Mouse (Mus musculus): ENCODE data around the gene Rbfox3. TPM values are rescaled to one million over a fixed set of nuclear protein-coding genes. Genes with fewer than 3 reads are reported as not detected.

Rbfox3 gene
- polyA plus RNA-seq, 1 experiment, result not detected

- no peaks in the 10 kb centered on the region for H3K4me1 ChIP-seq (ENCODE audit: control insufficient read depth, insufficient read depth, low read length)
- no peak overlapping the region for H3K27ac ChIP-seq (ENCODE audit: insufficient read depth, low read depth, low read length)
- TF ChIP-seq POLR2A (IDR thresholded peaks at IDR 0.05; ENCODE audit: borderline replicate concordance, low read depth, low read length) (no peak), CTCF (IDR thresholded peaks at IDR 0.05; ENCODE audit: low read depth, low read length) (no peak)
- H3K4me3 ChIP-seq (ENCODE audit: insufficient read depth, low read length), result no peak overlapping the region
These were observed 331.8 kb downstream of the Rbfox3 start for GRCm38 (mm10) chr11:118579622-118580021.

- TF ChIP-seq CTCF (IDR thresholded peaks at IDR 0.05; ENCODE audit: low read depth, low read length) (no peak), POLR2A (IDR thresholded peaks at IDR 0.05; ENCODE audit: borderline replicate concordance, low read depth, low read length) (no peak)
- H3K27ac ChIP-seq (ENCODE audit: insufficient read depth, low read depth, low read length), result no peak overlapping the region
- no peaks in the 10 kb centered on the region for H3K4me1 ChIP-seq (ENCODE audit: control insufficient read depth, insufficient read depth, low read length)
- no peak overlapping the region for H3K4me3 ChIP-seq (ENCODE audit: insufficient read depth, low read length)
These were observed 334.1 kb downstream of the Rbfox3 start for GRCm38 (mm10) chr11:118577271-118577670.

- no peak for TF ChIP-seq CTCF (IDR thresholded peaks at IDR 0.05; ENCODE audit: low read depth, low read length)
- no peak for TF ChIP-seq POLR2A (IDR thresholded peaks at IDR 0.05; ENCODE audit: borderline replicate concordance, low read depth, low read length)
- Histone ChIP-seq H3K4me1 (ENCODE audit: control insufficient read depth, insufficient read depth, low read length) (no peaks in the 10 kb centered on the region), H3K4me3 (ENCODE audit: insufficient read depth, low read length) (no peak overlapping the region), H3K27ac (ENCODE audit: insufficient read depth, low read depth, low read length) (no peak overlapping the region)
These were observed 334.8 kb downstream of the Rbfox3 start for GRCm38 (mm10) chr11:118576611-118577010.

DNA sequence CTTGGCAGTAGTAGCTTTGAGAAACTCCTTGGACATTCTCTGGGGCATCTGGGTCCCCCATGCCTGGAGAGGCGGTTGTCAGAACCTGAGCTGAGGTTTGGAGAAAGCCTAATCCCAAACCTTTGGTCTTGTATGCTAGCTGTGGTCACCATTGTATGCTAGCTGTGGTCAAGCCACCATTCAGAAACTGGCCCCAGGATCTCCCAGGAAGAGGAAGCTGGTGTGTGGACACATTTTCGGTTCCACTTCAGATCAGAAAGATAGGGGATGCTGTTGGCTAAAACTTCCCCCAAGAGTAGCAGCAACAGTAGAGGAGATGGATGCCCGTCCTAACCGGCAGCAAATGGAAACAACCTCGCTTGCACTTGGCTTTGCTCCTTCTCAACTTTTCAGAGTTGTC is 337.0 kb downstream of the Rbfox3 start:
- TF ChIP-seq POLR2A (IDR thresholded peaks at IDR 0.05; ENCODE audit: borderline replicate concordance, low read depth, low read length), result no peak
- TF ChIP-seq CTCF (IDR thresholded peaks at IDR 0.05; ENCODE audit: low read depth, low read length), result no peak
- Histone ChIP-seq H3K4me3 (ENCODE audit: insufficient read depth, low read length) (no peak overlapping the region), H3K4me1 (ENCODE audit: control insufficient read depth, insufficient read depth, low read length) (no peaks in the 10 kb centered on the region), H3K27ac (ENCODE audit: insufficient read depth, low read depth, low read length) (no peak overlapping the region)

- Histone ChIP-seq H3K4me1 (ENCODE audit: control insufficient read depth, insufficient read depth, low read length) (no peaks in the 10 kb centered on the region), H3K4me3 (ENCODE audit: insufficient read depth, low read length) (no peak overlapping the region), H3K27ac (ENCODE audit: insufficient read depth, low read depth, low read length) (no peak overlapping the region)
- TF ChIP-seq POLR2A (IDR thresholded peaks at IDR 0.05; ENCODE audit: borderline replicate concordance, low read depth, low read length) (no peak), CTCF (IDR thresholded peaks at IDR 0.05; ENCODE audit: low read depth, low read length) (peak; percentile 71)
These were observed 337.8 kb downstream of the Rbfox3 start for GRCm38 (mm10) chr11:118573569-118573968.

GRCm38 (mm10) chr11:118573000-118573399 is 338.4 kb downstream of the Rbfox3 start:
- Histone ChIP-seq H3K4me3 (ENCODE audit: insufficient read depth, low read length) (no peak overlapping the region), H3K4me1 (ENCODE audit: control insufficient read depth, insufficient read depth, low read length) (no peaks in the 10 kb centered on the region), H3K27ac (ENCODE audit: insufficient read depth, low read depth, low read length) (no peak overlapping the region)
- TF ChIP-seq CTCF (IDR thresholded peaks at IDR 0.05; ENCODE audit: low read depth, low read length) (no peak), POLR2A (IDR thresholded peaks at IDR 0.05; ENCODE audit: borderline replicate concordance, low read depth, low read length) (no peak)

- TF ChIP-seq CTCF (IDR thresholded peaks at IDR 0.05; ENCODE audit: low read depth, low read length), result no peak
- TF ChIP-seq POLR2A (IDR thresholded peaks at IDR 0.05; ENCODE audit: borderline replicate concordance, low read depth, low read length), result no peak
- Histone ChIP-seq H3K4me3 (ENCODE audit: insufficient read depth, low read length) (no peak overlapping the region), H3K4me1 (ENCODE audit: control insufficient read depth, insufficient read depth, low read length) (no peaks in the 10 kb centered on the region), H3K27ac (ENCODE audit: insufficient read depth, low read depth, low read length) (no peak overlapping the region)
These were observed 341.2 kb downstream of the Rbfox3 start for GRCm38 (mm10) chr11:118570164-118570563.

DNA sequence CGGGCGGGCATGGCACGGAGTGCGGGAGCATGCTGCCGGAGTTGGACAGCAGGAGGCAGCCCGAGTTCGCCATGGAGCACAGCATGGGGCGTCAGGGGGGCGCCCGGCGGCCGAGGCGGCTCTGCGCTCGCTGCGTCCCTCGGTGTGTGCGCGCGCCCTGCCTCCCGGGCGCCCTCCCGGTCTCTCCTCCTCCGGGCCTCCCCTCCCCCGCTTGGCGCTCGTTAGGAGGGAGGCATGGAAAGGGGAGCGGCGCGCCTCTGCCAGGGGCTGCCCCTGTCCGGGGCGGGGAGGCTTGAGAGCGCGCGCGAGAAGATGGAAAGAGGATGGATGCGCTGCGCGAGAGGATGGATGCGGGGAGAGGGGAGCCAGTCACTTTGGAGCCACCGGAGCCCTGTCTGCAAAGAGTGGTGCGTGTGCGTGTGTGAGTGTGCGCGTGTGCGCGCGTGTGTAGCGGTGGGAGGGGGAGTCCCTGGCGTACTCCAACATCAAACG is 341.8 kb downstream of the Rbfox3 start:
- no peak for TF ChIP-seq CTCF (IDR thresholded peaks at IDR 0.05; ENCODE audit: low read depth, low read length)
- TF ChIP-seq POLR2A (IDR thresholded peaks at IDR 0.05; ENCODE audit: borderline replicate concordance, low read depth, low read length), result no peak
- H3K4me3 ChIP-seq (ENCODE audit: insufficient read depth, low read length), result no peak overlapping the region
- H3K27ac ChIP-seq (ENCODE audit: insufficient read depth, low read depth, low read length), result no peak overlapping the region
- no peaks in the 10 kb centered on the region for H3K4me1 ChIP-seq (ENCODE audit: control insufficient read depth, insufficient read depth, low read length)

- TF ChIP-seq POLR2A (IDR thresholded peaks at IDR 0.05; ENCODE audit: borderline replicate concordance, low read depth, low read length) (no peak), CTCF (IDR thresholded peaks at IDR 0.05; ENCODE audit: low read depth, low read length) (no peak)
- H3K4me3 ChIP-seq (ENCODE audit: insufficient read depth, low read length), result no peak overlapping the region
- no peaks in the 10 kb centered on the region for H3K4me1 ChIP-seq (ENCODE audit: control insufficient read depth, insufficient read depth, low read length)
- H3K27ac ChIP-seq (ENCODE audit: insufficient read depth, low read depth, low read length), result no peak overlapping the region
These were observed 347.5 kb downstream of the Rbfox3 start for GRCm38 (mm10) chr11:118563877-118564276.

DNA sequence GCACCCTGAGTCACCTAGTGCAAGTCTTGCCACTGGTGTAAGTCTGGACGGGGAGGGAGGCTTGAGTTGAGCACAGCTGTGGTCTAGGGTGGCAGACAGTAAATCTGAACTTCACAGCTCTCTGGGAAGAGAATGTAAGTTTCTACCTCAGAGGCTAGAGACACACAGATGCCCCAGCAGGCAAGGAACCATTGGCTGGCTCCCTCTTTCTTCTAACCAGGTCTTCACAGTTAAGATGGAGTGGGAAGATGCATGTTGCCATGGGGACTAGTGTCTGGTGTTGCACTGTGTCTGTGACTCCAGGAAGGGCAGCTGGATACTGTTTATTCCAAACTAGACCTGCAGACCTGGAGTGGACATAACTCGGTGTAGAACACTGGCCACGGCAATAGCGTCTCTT is 348.6 kb downstream of the Rbfox3 start:
- no peak for TF ChIP-seq POLR2A (IDR thresholded peaks at IDR 0.05; ENCODE audit: borderline replicate concordance, low read depth, low read length)
- TF ChIP-seq CTCF (IDR thresholded peaks at IDR 0.05; ENCODE audit: low read depth, low read length), result no peak
- H3K4me3 ChIP-seq (ENCODE audit: insufficient read depth, low read length), result no peak overlapping the region
- no peak overlapping the region for H3K27ac ChIP-seq (ENCODE audit: insufficient read depth, low read depth, low read length)
- no peaks in the 10 kb centered on the region for H3K4me1 ChIP-seq (ENCODE audit: control insufficient read depth, insufficient read depth, low read length)

DNA sequence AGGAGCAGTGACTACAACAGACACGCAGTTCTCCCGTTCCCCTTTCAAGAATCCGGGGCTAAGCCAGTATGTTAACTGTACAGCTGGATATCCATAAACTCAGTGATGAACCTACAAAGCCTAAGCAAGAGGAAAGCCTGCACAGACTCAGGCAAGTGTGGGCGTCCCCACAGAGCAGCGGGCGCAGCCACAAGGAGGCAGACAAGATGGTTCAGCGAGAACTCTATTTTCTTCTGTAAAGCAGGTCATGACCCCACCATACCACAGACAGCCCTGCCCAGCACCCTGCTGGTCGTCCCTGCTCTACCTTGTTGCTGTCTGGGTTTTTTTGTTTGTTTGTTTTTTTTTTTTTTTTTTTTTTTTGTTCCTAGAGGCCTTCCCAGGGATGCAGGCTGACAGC is 353.2 kb downstream of the Rbfox3 start:
- H3K27ac ChIP-seq (ENCODE audit: insufficient read depth, low read depth, low read length), result no peak overlapping the region
- H3K4me3 ChIP-seq (ENCODE audit: insufficient read depth, low read length), result no peak overlapping the region
- TF ChIP-seq POLR2A (IDR thresholded peaks at IDR 0.05; ENCODE audit: borderline replicate concordance, low read depth, low read length), result no peak
- TF ChIP-seq CTCF (IDR thresholded peaks at IDR 0.05; ENCODE audit: low read depth, low read length), result no peak
- H3K4me1 ChIP-seq (ENCODE audit: control insufficient read depth, insufficient read depth, low read length), result no peaks in the 10 kb centered on the region

Data from bone marrow macrophage, adult 2 months (primary cell).